Mouse (Mus musculus) right cerebral cortex, adult 2 months (tissue): ENCODE measurements around the gene Oprm1.
"Not testable (repeated sequence)": the region's sequence is repeated elsewhere in the genome, so short reads cannot be mapped to it uniquely, and the experiment has no call there.

Experiments
- DNase-seq, 2 experiments: peaks; one replicate each; pipeline ENCODE4 v3.0.0; 2021 to 2022; ENCODE audit warnings: low spot score in 2 of 2

The Oprm1 gene

DNA sequence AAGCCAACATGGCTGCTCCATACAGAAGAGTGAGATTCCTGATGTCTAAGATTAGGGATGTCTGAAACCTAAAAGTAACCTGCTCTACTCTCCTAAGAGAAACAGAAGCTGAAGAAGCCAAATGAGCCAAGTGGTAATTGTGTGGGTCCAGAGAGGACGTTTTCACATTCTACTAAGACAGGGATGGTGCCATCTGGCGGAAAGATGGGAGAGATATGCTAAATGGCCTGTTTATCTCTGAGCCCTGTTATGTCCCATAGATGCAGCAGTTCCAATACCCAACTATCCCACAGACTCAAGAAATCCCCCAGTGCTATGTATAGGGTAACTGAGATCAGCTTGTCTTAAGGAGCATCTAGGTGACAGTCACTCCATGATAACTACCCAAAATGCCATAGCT lies 219.5 kb downstream of the Oprm1 start:
- DNase-seq, result peak in 1 of 2 experiments; percentile 24

DNA sequence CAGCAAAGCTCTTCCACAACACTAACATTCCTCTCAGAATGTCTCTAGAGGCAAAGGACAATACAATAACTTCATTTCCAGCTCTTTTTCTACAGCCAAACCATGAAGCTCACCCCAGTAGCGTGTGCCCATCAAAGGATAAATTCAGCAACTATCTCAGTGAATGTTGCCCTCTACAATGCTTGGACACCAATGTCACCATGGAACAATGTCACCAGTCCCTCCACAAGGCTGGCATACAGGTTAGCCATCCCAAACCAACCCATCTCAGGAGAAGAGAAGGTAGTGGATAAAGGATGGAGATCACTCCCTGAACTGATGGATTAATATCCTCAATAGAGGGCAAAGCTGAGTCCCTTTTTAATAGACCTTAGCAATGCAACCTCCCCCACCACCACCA lies 220.4 kb downstream of the Oprm1 start:
- peak in 1 of 2 experiments; percentile 13 for DNase-seq

DNA sequence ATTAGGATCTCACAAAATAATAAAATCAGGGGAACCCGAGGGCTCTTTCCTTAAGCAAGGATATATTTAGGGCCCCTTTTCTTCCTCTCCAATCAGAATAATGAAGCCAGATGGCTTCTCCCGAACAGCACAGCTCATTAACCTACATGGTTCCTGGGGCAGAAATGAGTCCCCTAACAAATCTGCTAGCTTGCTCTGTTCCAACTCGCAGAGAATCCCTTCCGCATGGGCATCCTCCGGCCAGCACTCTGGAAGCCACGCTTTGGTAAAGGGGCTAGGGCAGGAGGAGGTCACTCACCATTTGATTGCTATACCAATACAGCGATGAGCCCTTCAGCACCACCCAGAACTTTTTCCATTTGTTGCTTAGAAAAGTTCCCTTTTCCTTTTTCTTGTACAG lies 220.9 kb downstream of the Oprm1 start:
- DNase-seq, result no peak

DNA sequence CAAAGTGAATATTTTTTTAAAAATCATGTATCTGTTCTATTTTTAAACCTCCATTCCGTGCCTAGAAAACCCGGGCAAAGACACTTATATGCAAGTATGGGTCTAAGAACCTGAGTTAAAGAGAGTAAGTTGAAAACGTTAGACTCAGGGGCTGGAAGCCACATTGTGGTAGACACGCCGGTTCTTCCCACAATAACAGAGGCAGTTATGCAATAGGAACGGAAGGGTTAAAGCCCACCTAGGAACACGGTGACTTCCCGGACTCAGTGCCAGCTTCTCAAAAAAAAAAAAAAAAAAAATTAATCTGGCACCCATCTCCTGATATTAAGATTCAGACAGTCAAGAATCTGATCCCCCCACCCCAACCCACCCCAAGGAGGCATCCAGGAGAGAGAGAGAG lies 221.5 kb downstream of the Oprm1 start:
- no peak for DNase-seq

DNA sequence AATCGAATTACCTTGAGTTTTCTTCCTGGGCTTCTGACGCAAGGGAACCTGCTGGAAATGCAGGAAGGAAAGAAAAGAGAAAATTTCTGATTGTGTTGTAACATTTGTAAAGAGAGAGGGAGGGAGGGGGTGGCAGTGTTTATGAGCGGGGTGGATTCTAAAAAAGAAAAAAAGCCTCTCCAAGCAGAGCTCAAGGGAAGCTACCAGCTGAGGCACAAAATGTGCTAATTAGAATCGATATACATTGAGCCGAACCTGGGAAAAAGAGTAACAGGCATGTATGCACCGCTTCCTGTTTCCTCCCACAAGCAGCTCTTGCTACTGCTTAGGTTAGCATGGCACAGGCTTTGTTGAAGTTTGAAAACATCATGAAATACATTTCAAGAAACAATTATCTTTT lies 221.9 kb downstream of the Oprm1 start:
- peak; percentile 28 to 39 for DNase-seq

DNA sequence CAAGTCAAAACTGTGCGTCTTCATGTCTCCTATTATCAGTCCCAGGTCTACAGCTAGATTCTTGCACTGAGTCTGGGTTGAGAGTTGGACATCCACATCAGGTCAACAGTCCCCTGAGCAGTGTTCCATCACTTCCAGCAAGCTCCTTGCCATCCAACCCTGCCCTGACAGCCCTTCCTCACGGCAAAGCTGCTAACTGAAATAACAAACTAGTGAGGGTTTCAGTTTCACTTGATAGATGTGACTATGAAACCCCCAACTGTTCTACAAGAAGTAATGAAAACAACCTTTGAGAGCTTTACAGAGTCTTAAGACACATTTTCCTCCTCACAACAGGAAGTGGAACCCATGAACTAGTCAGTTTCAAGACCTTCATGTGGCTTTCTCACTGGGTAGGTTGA lies 224.4 kb downstream of the Oprm1 start:
- DNase-seq, result no peak

DNA sequence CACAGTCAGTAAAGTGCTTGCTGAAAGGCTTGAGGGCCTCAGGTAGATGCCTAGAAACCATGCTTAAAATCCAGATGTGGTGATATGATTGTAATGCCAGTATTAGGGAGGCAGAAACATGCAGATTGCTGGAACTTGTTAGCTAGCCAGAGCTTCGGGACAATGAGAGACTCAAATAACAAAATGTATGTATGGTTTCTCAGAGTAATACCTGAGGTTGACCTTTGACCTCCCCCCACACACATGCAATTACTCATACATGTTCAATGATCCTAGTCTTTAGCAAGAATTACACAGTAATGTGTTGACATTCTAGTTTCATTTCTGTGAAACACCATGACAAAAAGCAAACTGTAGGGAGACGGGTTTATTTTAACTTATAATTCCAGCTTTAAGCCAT lies 225.1 kb downstream of the Oprm1 start:
- DNase-seq, result no peak

DNA sequence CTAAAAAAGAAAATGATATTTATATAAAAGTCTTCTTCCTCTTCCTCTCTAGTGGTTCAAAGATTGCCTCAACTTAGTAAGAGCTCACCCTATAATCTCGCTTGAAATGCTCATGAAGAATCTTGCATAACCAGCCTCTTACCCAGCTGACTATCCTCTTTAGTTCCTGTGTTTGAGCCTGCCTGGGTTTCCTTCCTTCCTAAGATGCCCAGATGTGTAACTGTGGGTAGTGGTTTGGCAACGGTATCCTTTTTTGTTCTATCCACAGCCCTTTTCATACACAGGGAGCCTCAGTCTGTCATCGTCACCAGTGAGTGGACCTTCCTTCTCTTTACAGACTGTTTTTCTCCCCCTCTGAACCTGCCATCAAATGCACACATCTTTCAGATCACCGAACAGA lies 227.9 kb downstream of the Oprm1 start:
- no peak for DNase-seq

DNA sequence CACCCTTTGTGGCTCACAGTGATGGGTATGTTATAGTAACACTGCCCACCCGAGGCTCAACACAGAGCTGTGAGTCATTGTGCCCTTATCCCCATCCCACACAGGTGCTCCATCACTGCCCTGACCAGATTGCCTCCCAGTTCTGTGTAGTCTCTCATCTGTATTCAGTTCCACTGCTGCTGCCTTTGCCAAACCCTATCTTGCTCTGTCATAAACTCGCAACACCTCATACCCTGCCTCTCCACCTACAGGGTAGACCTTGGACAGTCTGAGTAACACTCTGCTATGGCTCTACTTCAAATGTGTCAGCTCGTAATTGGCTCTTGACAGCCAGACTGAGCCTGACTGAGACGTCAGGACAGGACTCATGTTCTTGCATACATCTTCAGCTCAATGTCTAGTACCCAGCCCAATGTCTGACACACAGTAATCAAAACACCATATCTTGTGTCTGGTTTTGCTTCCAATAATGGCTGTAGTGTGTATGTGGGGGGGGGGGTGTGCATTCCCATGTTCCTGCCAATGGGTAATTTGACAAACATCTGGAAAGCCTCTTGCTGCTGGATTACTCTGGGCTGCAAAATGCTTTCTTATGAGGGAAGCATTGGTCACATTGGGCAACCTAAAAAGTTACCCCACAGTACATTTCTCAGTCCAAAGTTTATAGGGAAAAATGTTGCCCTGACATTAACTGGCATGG lies 229.2 kb downstream of the Oprm1 start:
- no peak for DNase-seq

DNA sequence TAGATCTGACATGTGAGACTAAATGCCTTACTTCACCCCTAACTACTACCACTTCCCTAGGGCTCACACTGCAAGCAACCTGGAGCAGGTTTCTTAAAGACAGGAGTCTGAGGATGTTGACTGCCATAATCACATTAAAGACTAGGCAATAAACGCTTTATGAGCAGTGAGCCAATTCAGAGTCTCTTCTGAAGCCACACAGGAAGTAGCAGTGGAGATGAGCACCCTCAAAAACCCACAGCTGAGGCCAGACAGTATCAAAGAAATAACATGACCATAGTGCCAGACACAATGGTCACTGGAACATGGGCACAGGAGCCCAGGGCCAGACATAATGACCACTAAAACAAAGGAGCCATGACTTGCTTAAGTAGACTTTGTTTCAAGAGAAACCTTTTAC lies 230.2 kb downstream of the Oprm1 start:
- DNase-seq, result no peak

DNA sequence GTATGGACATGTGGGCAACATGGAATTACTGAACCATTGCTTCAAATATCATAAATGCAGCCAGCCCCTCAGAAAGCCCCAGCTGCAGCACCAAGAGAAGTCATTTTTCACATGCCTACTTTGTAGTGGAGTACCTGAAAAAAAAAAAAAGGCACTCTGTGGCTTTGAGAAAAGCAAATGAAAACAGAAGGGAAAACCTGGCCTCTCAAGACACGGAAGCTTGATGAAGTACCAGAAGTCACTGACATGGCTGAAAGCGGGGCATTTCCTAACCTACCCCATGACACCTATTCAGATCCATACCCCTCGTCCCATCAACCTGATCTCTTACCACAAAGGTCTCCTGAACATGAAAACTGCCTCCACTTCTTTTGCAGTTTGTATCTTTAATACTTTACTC lies 238.6 kb downstream of the Oprm1 start:
- no peak for DNase-seq

DNA sequence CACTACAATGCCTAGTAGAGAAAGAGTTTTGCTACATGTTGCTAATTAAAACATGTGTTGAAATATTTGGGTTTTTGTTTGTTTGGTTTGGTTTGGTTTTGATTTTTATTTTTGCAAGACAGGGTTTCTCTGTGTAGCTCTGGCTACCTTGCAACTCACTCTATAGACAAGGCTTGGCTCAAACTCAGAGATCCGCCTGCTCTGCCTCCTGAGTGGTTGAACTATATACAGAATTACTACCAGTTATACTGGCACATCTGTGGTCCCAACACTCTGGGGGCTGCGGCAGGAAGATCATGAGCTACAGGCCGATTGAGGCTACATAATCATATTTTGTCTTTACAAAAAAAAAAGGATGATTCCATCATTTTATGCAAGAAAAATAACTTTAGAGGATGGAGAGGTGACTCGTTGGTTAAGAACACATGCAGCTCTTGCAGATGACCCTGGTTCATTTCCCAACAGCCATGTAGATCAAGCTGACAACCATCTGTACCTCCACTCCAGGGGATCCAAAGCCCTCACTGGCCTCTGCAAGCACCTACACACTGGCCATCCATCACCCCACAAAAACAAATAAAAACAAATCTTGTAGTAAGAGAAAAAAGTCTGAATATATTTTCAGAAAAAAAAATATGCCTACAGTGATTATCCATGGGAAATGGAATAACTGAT lies 240.4 kb downstream of the Oprm1 start:
- no peak for DNase-seq

DNA sequence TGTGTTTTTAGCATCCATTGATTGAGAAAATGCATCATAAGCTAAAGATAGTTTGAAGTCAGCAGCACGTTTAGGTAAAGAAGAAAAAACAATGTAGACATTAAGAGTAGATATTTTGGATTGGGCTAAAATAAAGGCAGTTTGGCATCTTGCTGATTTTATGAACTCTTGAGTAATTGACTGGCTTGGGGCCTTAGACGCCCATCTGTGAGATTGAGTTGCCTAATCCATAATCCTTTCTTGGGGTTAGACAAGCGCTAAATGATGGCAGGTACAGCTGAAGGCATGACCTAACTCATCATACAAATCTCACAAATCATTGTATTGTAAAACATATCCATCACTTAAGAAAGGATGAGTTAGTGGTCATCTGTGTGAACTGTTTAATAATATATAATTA lies 241.0 kb downstream of the Oprm1 start:
- DNase-seq, result no peak

DNA sequence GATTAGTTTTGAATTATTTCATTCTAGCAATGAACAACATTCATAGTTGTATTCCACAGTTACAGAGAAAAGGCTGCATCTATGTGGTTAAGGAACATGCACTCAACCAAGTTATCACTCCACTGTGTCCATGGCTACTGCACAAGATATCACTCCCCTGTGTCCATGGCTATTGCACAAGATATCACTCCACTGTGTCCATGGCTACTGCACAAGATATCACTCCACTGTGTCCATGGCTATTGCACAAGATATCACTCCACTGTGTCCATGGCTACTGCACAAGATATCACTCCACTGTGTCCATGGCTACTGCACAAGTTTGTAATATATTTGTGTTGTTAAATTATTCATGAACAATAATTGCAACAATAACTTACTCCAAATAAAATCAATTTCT lies 245.6 kb downstream of the Oprm1 start:
- DNase-seq, result not testable (repeated sequence)

DNA sequence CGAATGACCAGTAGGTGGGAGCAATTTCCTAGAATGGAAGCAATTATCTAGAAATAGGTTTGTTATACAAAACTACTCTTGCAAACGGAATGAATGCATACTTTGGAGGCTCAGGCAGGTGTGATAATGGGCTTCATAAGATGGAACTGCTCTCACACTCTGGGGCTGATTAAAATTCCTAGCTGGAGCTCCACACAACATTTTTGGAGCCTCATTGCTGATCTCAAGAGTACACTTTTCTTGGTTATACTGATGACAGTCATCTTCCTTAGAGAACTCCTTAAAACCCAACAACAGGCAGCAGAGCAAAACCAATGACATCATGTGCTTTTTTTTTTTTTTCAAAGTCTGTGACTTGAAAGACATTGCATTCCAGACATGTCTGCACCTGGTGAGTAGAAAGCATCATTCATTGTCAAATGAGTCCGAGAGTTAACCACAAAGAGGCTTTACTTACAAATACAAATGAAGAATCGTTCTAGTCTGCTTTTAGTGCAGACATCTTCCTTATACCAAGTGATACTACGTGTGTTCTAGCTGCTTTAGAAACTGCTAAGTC lies 246.8 kb downstream of the Oprm1 start:
- no peak for DNase-seq

DNA sequence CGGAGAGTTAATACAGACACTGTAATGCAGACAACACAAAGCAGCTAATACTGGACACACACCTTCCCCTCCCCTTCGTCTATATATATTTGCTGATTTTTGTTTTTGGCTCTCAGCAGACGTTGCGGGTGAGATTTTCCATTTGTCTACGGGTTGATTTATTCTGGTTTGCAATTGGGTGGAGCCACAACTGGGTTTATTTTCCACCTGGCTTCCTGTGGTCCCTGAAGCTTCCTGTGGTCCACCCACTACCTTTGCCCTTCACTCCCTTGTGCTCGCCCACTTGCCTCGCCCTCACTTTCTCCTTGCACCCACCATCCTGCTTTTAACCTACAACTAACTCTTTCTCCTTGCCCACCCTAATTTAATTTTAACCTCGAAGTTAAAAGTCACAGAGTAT lies 252.2 kb downstream of the Oprm1 start:
- no peak for DNase-seq

DNA sequence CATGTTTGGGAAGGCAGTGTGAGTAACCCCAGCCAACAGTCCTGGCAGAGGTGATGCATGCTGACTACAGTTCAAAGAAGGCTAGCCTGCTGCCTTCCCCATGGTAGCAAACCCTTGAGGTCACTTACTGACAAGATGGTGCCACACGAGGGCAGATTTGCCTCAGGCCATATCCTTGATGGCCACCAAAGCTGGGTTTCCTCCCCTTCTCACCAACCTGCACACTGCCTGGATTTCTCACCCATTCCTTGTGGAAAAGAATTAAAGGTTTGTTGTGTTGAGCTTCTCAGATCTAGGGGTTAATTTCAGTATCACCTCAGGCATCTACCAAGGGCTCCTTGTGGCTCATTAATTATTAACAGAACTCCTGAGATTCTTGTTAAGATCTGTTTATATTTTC lies 256.9 kb downstream of the Oprm1 start:
- DNase-seq, result no peak

DNA sequence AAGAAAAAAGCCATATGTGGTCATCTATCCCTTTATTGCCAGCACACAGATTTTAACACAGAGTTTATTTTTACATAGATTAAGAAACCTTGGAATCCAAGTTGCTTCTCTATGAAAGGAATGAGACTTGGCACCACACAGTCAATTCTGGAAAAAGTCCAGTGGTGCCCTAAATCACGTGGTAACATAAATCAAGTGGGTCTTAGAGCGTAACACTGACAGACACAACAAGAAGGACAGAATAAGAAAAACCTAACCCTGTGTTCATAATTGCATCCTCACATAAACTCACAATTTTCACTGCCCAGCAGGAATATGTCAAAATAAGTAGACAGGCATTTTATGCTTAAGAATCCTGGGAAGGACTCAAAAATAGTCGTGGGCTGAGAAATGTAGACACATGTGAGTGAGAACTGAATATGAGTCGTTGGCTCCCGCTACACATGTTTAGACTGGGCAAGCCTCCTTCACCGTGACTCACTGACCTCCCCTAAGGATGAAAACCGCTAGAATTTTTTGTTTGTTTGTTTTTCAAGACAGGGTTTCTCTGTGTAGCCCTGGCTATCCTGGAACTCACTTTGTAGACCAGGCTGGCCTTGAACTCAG lies 261.6 kb downstream of the Oprm1 start:
- DNase-seq, result no peak

DNA sequence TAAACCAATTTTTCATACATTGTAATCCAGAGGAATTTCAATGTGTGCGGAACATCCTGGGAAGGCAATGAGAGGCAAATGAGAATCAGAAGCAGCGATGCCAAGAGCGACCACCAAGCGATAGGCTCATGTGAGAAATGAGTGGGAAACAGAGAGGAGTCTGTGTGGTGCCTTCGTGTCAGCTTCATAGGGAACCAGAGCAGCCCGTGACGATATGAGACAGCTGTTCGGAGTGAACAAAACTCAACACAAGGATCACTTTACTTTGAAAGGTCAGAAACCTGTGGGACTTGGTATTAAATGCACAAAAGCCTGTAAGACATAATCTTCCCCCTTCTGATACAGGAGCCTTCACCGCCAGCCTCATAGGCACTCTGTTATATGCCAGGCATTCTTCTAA lies 262.2 kb downstream of the Oprm1 start:
- DNase-seq, result no peak

DNA sequence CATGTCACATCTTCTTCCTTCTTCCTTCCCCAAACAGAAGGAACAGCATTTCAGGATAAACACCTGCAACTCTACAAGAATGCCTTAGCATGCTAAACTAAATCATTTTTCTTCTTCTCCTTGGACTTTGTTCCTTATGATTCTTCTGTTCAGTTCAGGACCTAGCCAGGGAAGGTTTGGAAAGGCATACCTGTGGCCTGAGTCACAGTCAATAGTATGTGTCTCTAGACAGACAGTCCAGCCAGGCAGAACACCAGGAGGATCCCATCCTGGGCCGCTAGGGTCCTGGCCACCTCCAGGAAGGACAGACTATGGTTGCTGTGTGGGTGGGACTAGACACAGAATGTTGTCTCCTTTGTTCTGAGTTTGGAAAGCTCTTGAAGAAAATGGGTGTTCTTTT lies 266.7 kb downstream of the Oprm1 start:
- no peak for DNase-seq

DNA sequence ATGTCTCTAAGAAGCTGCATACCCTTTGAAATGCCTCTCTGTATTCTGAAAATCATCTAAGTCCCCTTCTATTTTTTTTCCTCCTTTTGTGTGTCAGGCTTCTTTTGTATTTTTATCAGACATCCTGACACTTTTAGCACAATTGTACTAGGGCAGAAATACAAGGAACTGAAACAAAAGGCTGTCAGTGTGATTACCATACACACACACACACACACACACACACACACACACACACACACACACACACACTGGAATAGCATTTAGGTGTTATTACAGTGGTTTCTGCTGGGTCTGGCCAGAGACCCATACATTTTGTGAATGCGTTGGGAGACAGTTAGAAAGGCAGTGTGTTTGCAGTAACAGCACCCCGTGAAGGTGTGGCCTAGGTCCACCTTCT lies 275.2 kb downstream of the Oprm1 start:
- DNase-seq, result no peak

DNA sequence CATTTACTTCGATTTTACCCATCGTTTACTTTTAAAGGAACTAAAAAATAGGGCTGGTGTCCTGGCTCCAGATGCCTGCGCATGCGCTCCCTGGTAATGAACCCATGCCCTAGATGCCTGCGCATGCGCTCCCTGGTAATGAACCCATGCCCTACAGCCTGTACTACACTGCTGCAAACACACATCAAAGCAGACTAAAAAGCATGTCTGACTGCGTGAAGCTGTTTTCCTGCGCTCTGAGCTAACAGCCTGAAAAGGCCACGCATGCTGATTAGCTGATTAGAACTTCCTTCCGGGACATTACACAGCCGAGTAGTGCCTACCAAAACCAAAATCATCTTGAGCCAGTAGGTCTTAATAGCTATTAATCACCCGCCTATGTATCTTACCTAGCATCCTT lies 277.2 kb downstream of the Oprm1 start:
- DNase-seq, result no peak

DNA sequence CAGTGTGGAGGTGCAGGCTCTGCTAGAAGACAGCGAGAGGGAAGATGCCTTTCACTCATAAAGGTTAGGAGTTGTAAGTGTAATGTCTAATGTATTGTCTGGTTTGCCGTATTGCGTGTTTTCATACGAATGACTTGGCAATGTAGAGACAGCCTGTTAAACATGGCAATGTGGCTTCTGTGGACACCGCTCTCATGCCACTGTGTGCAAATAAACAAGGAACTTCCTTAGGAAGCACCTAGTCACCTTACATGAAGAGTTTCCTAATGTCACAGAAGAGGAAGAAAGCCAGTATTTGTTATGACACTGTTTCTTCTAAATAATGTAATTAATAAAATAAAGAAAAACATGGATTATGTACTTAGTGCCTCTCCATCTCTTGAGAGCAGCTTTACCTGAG lies 278.9 kb downstream of the Oprm1 start:
- DNase-seq, result no peak
